Mouse (Mus musculus) heart, adult 2 months (tissue): Measurements from ENCODE around the gene Cdk11b. TPM values are rescaled to one million over a fixed set of nuclear protein-coding genes. Genes with fewer than 3 reads are reported as not detected.
A peak's percentile ranks its signal among the peaks of the same experiment; 100 is the strongest.

Experiments used
- DNase-seq, 2 experiments: peaks; one replicate each; pipeline ENCODE4 v3.0.0; 2021
- H3K27ac ChIP-seq: fragments of 200-600 bp; 2 replicates; pipeline ENCODE4 v1.8.1; 2022
- H3K27me3 ChIP-seq: fragments of 200-500 bp; 2 replicates; pipeline ENCODE4 v1.6.1; 2012; ENCODE audit warnings: mild to moderate bottlenecking, low read length, inconsistent platforms, mixed read lengths; ENCODE audit not compliant: control insufficient read depth, insufficient read depth
- H3K36me3 ChIP-seq: fragments of 200-500 bp; 2 replicates; pipeline ENCODE4 v1.6.1; 2012; ENCODE audit warnings: low read length, inconsistent platforms; ENCODE audit not compliant: control insufficient read depth, insufficient read depth
- H3K4me1 ChIP-seq: fragments of 200-500 bp; 2 replicates; pipeline ENCODE4 v1.6.1; 2011; ENCODE audit warnings: low read length; ENCODE audit not compliant: control insufficient read depth, insufficient read depth
- H3K4me3 ChIP-seq: fragments of 200-600 bp; 2 replicates; pipeline ENCODE4 v1.8.1; 2022
- H3K79me2 ChIP-seq: fragments of 200-500 bp; replicated peaks from 2 replicates; pipeline ENCODE4 v1.6.1; 2012; ENCODE audit warnings: mild to moderate bottlenecking, inconsistent platforms, low read length, moderate library complexity, mixed read lengths; ENCODE audit not compliant: control insufficient read depth, insufficient read depth
- H3K9ac ChIP-seq: fragments of 200-500 bp; 2 replicates; pipeline ENCODE4 v1.6.1; 2012; ENCODE audit warnings: low read depth, mild to moderate bottlenecking, control low read depth, inconsistent platforms, low read length, mixed read lengths
- CTCF ChIP-seq: fragments of 200-600 bp; IDR thresholded peaks from 2 replicates; pipeline ENCODE4 v1.8.1; 2022; ENCODE audit warnings: antibody characterized with exemption, mild to moderate bottlenecking, moderate library complexity
- EP300 ChIP-seq: fragments of 200-500 bp; IDR thresholded peaks from 2 replicates; pipeline ENCODE4 v1.6.1; 2011; ENCODE audit warnings: low read depth, low read length, control low read depth; ENCODE audit not compliant: insufficient read depth
- POLR2A ChIP-seq: fragments of 200-500 bp; IDR thresholded peaks from 2 replicates; pipeline ENCODE4 v1.6.1; 2011; ENCODE audit warnings: mild to moderate bottlenecking, low read depth, low read length, control low read depth; ENCODE audit not compliant: insufficient read depth
- WGBS: fragments of 180-500 bp; shearing (Covaris S2); methylation state at CpG from one replicate; pipeline ENCODE4 v1.1.7; 2018; 5-methylcytosine and 5-hydroxymethylcytosine counted together
- intact Hi-C: fragments of 180-260 bp; cut with DNase I; formaldehyde crosslinking; loops from one replicate; pipeline ENCODE4 v1.15.1; 2025
- polyA plus RNA-seq: library from polyadenylated mRNA; depleted of rRNA; stranded (reverse); fragments of >200 nt; gene quantifications from 2 replicates; pipeline ENCODE4 v1.2.3, GENCODE M21; 2012
- total RNA-seq, 2 experiments: library from RNA; stranded (reverse); gene quantifications; 2 replicates each; pipeline ENCODE4 v1.2.3; 2021

Gene Cdk11b
- total and polyA plus RNA-seq, 3 experiments, result 17.4 to 30.2 (median 29.3) TPM

DNA sequence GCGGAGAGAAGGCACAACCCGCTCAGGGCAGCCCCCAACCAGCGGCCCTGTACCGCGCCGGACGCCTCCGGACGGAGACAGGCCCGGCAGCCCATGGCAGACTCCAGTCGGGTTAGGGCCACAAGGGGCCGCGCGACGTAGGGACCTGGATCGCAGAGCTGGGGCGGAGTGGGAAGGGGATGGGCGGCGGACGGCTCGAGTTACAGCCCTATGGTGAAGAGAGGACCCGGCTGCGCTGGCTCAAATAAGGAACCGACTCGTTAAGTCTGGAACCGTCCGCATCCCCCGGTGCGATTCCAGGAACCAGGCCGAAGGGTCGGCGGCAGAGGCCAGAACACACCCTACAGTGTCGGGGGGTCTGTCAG, 28.4 kb downstream of the Cdk11b start, which contains the start of gene Mmp23:
Mmp23 (minus strand) TSS at position 299 of the 365 bp plus-strand sequence.
- H3K27me3 ChIP-seq, result peaks cover 3% of the 10 kb centered on the region; the same call in 1 of the 2 replicates
- H3K79me2 ChIP-seq, result no peaks in the 10 kb centered on the region
- no peaks in the 10 kb centered on the region for H3K36me3 ChIP-seq
- intact Hi-C loops, result no loop called here
- H3K4me1 ChIP-seq, result peaks cover 2% of the 10 kb centered on the region
- peak within 1 kb of the TSS; percentile 74 for H3K9ac ChIP-seq
- peak within 1 kb of the TSS; percentile 28 for H3K4me3 ChIP-seq
- DNase-seq, result peak; percentile 68 to 70
- under 1% methylated on average over 33 of the region's 33 CpGs for WGBS
- H3K27ac ChIP-seq, result peak within 1 kb of the TSS; percentile 47
- 0 out of 2 replicates have a peak, but pooled peaks have one; percentile 4 for TF ChIP-seq POLR2A
- TF ChIP-seq EP300, result no peak

DNA sequence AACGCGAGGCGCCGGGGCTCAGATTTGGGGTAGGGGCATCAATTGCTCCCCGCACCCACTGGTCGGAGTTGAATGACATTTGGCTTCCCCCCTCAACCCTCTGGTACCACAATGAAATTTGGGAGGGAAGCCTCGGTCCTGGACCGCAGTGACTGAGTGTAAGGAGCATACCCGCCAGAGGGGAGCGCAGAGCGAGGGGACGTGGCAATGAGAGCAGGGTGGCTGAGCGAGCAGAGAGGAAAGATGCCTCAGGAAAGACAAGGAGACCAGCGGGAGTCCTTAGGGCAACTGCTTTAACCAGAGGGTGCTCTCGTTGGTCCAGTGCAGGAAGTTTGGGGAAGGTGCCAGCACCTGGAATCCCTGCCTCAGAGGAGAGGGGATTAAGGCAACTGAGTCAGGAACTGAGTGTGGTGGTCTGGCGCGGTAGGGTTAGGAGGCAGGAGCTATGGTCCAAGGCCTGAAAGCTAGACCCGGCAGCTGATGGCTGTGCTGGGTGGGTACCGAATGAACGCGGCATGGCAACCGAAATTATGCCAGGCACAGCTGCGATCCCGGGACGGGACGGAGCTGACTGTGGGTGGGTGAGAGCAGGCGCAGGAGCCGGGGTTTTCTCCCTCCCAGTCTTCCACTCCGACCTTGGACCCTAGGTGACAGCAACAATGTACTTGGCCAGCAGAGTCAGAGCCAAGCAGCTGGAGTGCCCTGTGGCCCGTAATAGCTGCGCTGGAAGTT, 29.0 kb downstream of the Cdk11b start:
- WGBS, result 3% methylated on average over 31 of the region's 31 CpGs
- peak in 1 of 2 experiments; percentile 61 for DNase-seq
- H3K36me3 ChIP-seq, result no peaks in the 10 kb centered on the region

DNA sequence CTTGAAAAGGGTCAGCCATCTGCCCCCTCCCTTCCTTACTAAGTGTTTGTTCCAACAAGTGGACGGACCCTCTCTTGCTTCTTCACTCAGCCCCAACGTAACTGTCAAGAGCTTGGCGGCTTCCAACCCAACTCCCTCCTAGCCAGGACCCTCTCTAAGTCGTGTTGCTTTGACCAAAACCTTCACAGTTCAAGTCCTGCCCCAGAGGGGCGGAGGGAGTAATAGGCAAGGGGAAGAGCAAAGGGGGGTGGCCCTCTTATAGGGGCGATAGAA, 29.5 kb downstream of the Cdk11b start:
- no peaks in the 10 kb centered on the region for H3K79me2 ChIP-seq
- 14% methylated on average over 6 of the region's 6 CpGs for WGBS
- peak in 1 of 2 experiments; percentile 66 for DNase-seq
- H3K9ac ChIP-seq, result no peak overlapping the region; the same call in 1 of the 2 replicates
- H3K27me3 ChIP-seq, result peaks cover 3% of the 10 kb centered on the region; the same call in 1 of the 2 replicates
- intact Hi-C loops, result no loop called here
- H3K36me3 ChIP-seq, result no peaks in the 10 kb centered on the region
- peaks cover 2% of the 10 kb centered on the region for H3K4me1 ChIP-seq
- H3K27ac ChIP-seq, result no peak overlapping the region; the same call in 1 of the 2 replicates
- TF ChIP-seq CTCF, result no peak
- no peak for TF ChIP-seq EP300
- TF ChIP-seq POLR2A, result no peak
- H3K4me3 ChIP-seq, result peak overlapping the region; percentile 28

More for the DNA sequence above, 29.0 kb downstream of the Cdk11b start:
- Histone ChIP-seq H3K27ac (peak overlapping the region; percentile 47), H3K79me2 (no peaks in the 10 kb centered on the region), H3K4me1 (peaks cover 2% of the 10 kb centered on the region), H3K9ac (peak overlapping the region; percentile 74), H3K4me3 (peak overlapping the region; percentile 28), H3K27me3 (peaks cover 3% of the 10 kb centered on the region; the same call in 1 of the 2 replicates)
- TF ChIP-seq CTCF (no peak; the same call in 1 of the 2 replicates), POLR2A (0 out of 2 replicates have a peak, but pooled peaks have one; percentile 5)
- intact Hi-C loops, result no loop called here

DNA sequence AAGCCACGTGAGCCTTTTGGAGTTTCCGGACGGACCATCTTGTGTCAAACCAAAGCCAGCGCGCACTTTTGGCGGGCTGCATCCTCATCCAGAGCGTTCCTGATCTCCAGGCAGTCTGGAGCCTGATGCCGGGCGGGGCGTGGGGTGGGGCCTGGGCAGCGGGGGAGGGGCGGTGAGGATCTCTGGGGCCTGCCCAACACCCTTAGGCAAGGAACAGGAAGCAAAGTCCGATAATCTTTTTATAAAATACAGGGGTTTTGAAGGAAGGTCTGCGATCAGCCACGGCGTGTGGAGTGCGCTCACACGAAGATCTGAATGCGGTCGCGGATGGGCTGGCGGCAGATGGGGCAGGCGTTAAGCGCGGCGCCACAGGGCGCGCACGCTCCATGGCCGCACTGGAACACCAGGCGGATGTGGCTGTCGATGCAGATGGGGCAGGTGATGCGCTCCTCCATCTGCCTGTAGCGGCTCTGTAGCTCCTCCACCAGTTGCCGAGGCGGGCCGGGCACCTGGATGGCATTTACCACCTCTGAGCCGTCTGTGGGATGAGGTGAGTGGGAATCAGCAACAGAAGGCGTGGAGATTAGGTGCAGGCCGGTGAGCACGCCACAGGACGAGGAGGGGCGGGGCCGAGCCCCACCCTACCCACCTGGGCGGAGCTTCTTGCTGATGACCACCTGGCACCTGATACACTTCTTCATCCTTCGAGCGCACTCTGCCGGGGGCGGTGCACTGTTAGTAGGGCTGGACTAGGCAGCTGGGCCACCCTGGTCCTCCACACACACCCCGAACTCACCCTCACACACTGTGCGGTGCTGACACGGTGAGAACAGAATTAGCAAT, 30.0 kb downstream of the Cdk11b start:
- peak overlapping the region; percentile 62 for H3K9ac ChIP-seq
- H3K27ac ChIP-seq, result no peak overlapping the region; the same call in 1 of the 2 replicates
- WGBS, result 16% methylated on average over 51 of the region's 52 CpGs
- TF ChIP-seq POLR2A, result 0 out of 2 replicates have a peak, but pooled peaks have one; percentile 20
- TF ChIP-seq CTCF, result no peak
- TF ChIP-seq EP300, result no peak
- no peaks in the 10 kb centered on the region for H3K79me2 ChIP-seq
- no peaks in the 10 kb centered on the region for H3K36me3 ChIP-seq
- peaks cover 2% of the 10 kb centered on the region for H3K4me1 ChIP-seq
- H3K4me3 ChIP-seq, result peak overlapping the region; percentile 28
- intact Hi-C loops, result no loop called here
- DNase-seq, result peak in 1 of 2 experiments; percentile 65
- peaks cover 3% of the 10 kb centered on the region; the same call in 1 of the 2 replicates for H3K27me3 ChIP-seq

DNA sequence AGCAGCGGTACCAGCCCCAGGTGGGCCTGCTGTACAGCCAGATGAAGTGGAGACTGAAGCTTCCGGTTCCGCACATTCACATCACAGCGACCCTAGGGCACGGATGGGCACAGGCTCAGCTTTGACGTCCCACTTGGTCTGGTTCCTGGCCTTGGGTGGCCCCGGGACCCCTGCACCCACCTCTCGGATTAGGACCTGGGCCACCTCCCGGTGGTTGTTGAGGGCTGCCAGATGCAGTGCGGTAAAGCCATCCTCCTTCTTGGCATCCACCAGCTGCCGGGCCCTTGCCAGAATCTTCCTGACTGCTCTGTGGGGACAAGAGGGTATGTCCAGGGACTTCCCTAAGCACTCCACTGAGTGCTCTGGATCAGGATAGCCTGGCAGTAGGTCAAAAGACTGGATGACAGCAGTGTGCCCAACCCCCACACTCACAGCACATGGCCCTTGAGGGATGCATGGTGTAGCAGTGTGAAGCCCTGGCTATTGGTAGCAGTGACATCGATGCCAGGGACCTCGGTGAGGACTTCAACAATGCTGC, 31.6 kb downstream of the Cdk11b start:
- intact Hi-C loops, result no loop called here
- no peak for TF ChIP-seq EP300
- TF ChIP-seq POLR2A, result no peak
- no peak for TF ChIP-seq CTCF
- Histone ChIP-seq H3K4me3 (no peak overlapping the region), H3K4me1 (peaks cover 2% of the 10 kb centered on the region), H3K36me3 (no peaks in the 10 kb centered on the region), H3K27me3 (peaks cover 3% of the 10 kb centered on the region; the same call in 1 of the 2 replicates), H3K27ac (no peak overlapping the region), H3K79me2 (no peaks in the 10 kb centered on the region), H3K9ac (no peak overlapping the region)
- WGBS, result 91% methylated on average over 13 of the region's 13 CpGs
- DNase-seq, result no peak
